Mouse (Mus musculus) heart, embryonic 13.5 days (tissue): ENCODE results near the gene Kmt5b. TPM values are rescaled to one million over a fixed set of nuclear protein-coding genes. Genes with fewer than 3 reads are reported as not detected.

Source experiments
- ATAC-seq: fragments of 200-750 bp; cut with Nextera tagmentation; 2 replicates; pipeline ENCODE4 v1.8.0; 2017; ENCODE audit warnings: moderate TSS enrichment; ENCODE audit not compliant: insufficient number of reproducible peaks, low FRiP score, low TSS enrichment; ENCODE audit errors: extremely low read depth
- H3K27ac ChIP-seq: fragments of 300-500 bp; sonication (generic); replicated peaks from 2 replicates; pipeline ENCODE4 v1.5.1; 2015; ENCODE audit warnings: moderate library complexity, mild to moderate bottlenecking, inconsistent platforms
- H3K27me3 ChIP-seq: fragments of 300-500 bp; sonication (generic); replicated peaks from 2 replicates; pipeline ENCODE4 v1.6.1; 2015; ENCODE audit warnings: mild to moderate bottlenecking, inconsistent platforms
- H3K36me3 ChIP-seq: fragments of 300-500 bp; sonication (generic); 2 replicates; pipeline ENCODE4 v1.6.1; 2015; ENCODE audit warnings: mild to moderate bottlenecking, inconsistent platforms
- H3K4me1 ChIP-seq: fragments of 300-500 bp; sonication (generic); 2 replicates; pipeline ENCODE4 v1.6.1; 2015; ENCODE audit warnings: inconsistent platforms
- H3K4me2 ChIP-seq: fragments of 300-500 bp; sonication (generic); 2 replicates; pipeline ENCODE4 v1.6.1; 2015; ENCODE audit warnings: inconsistent platforms, mild to moderate bottlenecking, moderate library complexity
- H3K4me3 ChIP-seq: fragments of 300-500 bp; sonication (generic); 2 replicates; pipeline ENCODE4 v1.5.1; 2015; ENCODE audit warnings: moderate library complexity, mild to moderate bottlenecking, inconsistent platforms
- H3K9ac ChIP-seq: fragments of 300-500 bp; sonication (generic); 2 replicates; pipeline ENCODE4 v1.6.1; 2015; ENCODE audit warnings: inconsistent platforms, mild to moderate bottlenecking, moderate library complexity
- H3K9me3 ChIP-seq: fragments of 300-500 bp; sonication (generic); 2 replicates; pipeline ENCODE4 v1.6.1; 2016; ENCODE audit warnings: inconsistent platforms
- WGBS: fragments of 180-500 bp; shearing (Covaris S2); methylation state at CpG from one replicate; pipeline ENCODE4 v1.1.7; 2015; ENCODE audit warnings: mixed read lengths; 5-methylcytosine and 5-hydroxymethylcytosine counted together
- polyA plus RNA-seq: library from polyadenylated mRNA; unstranded; fragments of >200 nt; fragmentation: Nextera tagmentation; extraction: Ambion mirVana; gene quantifications from 2 replicates; pipeline ENCODE4 v1.2.1, GENCODE M21; 2015

Gene Kmt5b
- polyA plus RNA-seq, 1 experiment from 2014 or later = 17.9 TPM

- peaks cover 14% of the 10 kb centered on the region for H3K4me1 ChIP-seq
- WGBS = 81% methylated on average over 1 of the region's 1 CpGs
- H3K27ac ChIP-seq = no peak overlapping the region
- no peaks in the 10 kb centered on the region for H3K36me3 ChIP-seq
- no peak overlapping the region for H3K4me3 ChIP-seq
- H3K9me3 ChIP-seq = no peaks in the 10 kb centered on the region
- H3K4me2 ChIP-seq = no peak overlapping the region
- no peak overlapping the region for H3K9ac ChIP-seq
- H3K27me3 ChIP-seq = no peaks in the 10 kb centered on the region
- no peak for ATAC-seq
Measured at GRCm38 (mm10) chr19:3844836-3845235, 77.6 kb downstream of the Kmt5b start.

- H3K27ac ChIP-seq = no peak overlapping the region
- H3K4me1 ChIP-seq = peaks cover 15% of the 10 kb centered on the region
- H3K4me3 ChIP-seq = no peak overlapping the region
- no peak for ATAC-seq
- H3K36me3 ChIP-seq = no peaks in the 10 kb centered on the region
- WGBS = 85% methylated on average over 11 of the region's 11 CpGs
- no peak overlapping the region for H3K9ac ChIP-seq
- H3K27me3 ChIP-seq = no peaks in the 10 kb centered on the region
- no peak overlapping the region for H3K4me2 ChIP-seq
- H3K9me3 ChIP-seq = no peaks in the 10 kb centered on the region
Measured at GRCm38 (mm10) chr19:3845339-3845738, 78.1 kb downstream of the Kmt5b start.

GRCm38 (mm10) chr19:3845803-3846406 is 78.7 kb downstream of the Kmt5b start:
- H3K4me1 ChIP-seq = peaks cover 16% of the 10 kb centered on the region
- 76% methylated on average over 1 of the region's 1 CpGs for WGBS
- no peaks in the 10 kb centered on the region for H3K9me3 ChIP-seq
- H3K36me3 ChIP-seq = no peaks in the 10 kb centered on the region
- no peaks in the 10 kb centered on the region for H3K27me3 ChIP-seq
- no peak overlapping the region for H3K9ac ChIP-seq
- no peak for ATAC-seq
- H3K4me3 ChIP-seq = no peak overlapping the region
- H3K27ac ChIP-seq = no peak overlapping the region
- no peak overlapping the region for H3K4me2 ChIP-seq

DNA sequence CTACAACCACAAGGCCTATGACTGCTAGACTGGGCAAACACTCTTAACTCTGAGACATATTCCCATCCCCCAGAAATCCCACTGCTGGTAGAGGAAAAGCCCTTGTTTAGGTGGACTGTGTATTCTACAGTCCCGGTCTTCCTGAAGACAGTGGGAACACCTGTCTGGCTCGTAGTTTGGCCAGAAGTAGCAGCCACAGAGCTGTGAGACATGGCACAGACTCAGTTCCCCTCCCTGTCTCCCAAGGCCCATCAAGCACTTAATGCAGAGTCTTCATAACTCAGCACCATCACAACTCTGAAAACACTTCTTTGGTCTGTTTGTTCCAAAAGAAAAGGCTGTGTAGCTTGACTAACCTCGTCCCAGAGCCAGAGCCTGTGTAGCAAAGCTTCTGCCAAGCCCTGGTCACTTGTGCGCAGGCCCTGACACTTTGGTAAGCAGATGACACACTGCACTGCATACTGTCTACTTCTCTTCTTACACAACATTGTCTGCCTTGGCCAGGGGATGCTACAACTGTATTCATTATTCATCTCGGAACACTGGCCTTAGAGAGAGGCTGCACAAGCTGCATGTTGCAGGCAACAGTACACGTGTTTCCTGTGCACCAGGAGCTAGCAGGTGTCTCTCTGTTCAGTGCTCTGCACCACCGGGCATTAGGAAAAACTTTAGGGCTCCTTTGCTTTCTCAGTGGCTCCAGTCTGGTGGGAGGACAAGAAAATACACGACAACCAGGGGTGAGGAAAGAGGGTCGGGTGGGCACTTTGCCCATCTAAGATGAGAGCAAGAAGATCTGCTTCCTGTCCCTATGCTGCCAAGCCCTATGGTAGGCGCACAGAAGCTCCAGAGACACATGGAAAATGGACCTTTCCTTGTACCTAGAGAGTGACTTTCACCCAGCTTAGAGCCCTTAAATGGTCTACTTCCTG is 79.7 kb downstream of the Kmt5b start:
- Histone ChIP-seq H3K27ac (no peak overlapping the region), H3K9me3 (no peaks in the 10 kb centered on the region), H3K27me3 (no peaks in the 10 kb centered on the region), H3K4me2 (no peak overlapping the region), H3K4me1 (peaks cover 20% of the 10 kb centered on the region), H3K9ac (no peak overlapping the region), H3K4me3 (no peak overlapping the region), H3K36me3 (no peaks in the 10 kb centered on the region)
- no peak for ATAC-seq
- WGBS = 72% methylated on average over 10 of the region's 10 CpGs

- no peak for ATAC-seq
- Histone ChIP-seq H3K36me3 (no peaks in the 10 kb centered on the region), H3K27me3 (no peaks in the 10 kb centered on the region), H3K9me3 (no peaks in the 10 kb centered on the region), H3K4me1 (peaks cover 19% of the 10 kb centered on the region), H3K4me2 (no peak overlapping the region), H3K9ac (no peak overlapping the region), H3K27ac (no peak overlapping the region), H3K4me3 (no peak overlapping the region)
- 81% methylated on average over 5 of the region's 5 CpGs for WGBS
Measured at GRCm38 (mm10) chr19:3847711-3848110, 80.5 kb downstream of the Kmt5b start.

- 88% methylated on average over 7 of the region's 7 CpGs for WGBS
- Histone ChIP-seq H3K27ac (no peak overlapping the region), H3K36me3 (no peaks in the 10 kb centered on the region), H3K4me3 (no peak overlapping the region), H3K27me3 (no peaks in the 10 kb centered on the region), H3K4me1 (peaks cover 22% of the 10 kb centered on the region), H3K9me3 (no peaks in the 10 kb centered on the region), H3K4me2 (no peak overlapping the region), H3K9ac (no peak overlapping the region)
- ATAC-seq = no peak
Measured at GRCm38 (mm10) chr19:3848207-3848808, 81.1 kb downstream of the Kmt5b start.

GRCm38 (mm10) chr19:3849251-3849650 is 82.0 kb downstream of the Kmt5b start:
- Histone ChIP-seq H3K4me2 (no peak overlapping the region), H3K4me3 (no peak overlapping the region), H3K4me1 (peaks cover 31% of the 10 kb centered on the region), H3K27ac (no peak overlapping the region), H3K9me3 (no peaks in the 10 kb centered on the region), H3K9ac (no peak overlapping the region), H3K36me3 (no peaks in the 10 kb centered on the region), H3K27me3 (no peaks in the 10 kb centered on the region)
- no peak for ATAC-seq
- 75% methylated on average over 2 of the region's 2 CpGs for WGBS

DNA sequence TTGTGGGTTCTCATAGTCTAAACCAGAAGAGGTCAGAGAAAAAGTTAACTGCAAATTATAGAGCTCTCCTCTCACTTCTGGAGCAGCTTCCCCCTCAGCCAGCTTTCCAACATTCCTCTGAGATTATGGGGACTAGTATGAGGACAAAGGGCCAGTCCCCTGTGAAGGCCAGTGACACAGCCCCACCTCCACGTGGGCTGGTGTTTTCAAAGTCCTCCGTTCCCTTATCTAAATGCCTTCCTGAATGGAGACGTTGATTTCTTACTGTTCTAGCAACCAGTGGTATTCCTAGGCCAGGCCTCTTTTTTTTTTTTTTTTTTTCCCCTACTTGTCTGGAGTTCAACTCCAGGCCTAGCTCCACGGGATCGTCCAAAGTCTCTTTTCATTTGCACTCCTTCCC is 82.9 kb downstream of the Kmt5b start:
- no peak overlapping the region for H3K9ac ChIP-seq
- ATAC-seq = no peak
- H3K36me3 ChIP-seq = no peaks in the 10 kb centered on the region
- no peaks in the 10 kb centered on the region for H3K9me3 ChIP-seq
- peaks cover 35% of the 10 kb centered on the region for H3K4me1 ChIP-seq
- no peaks in the 10 kb centered on the region for H3K27me3 ChIP-seq
- no peak overlapping the region for H3K4me2 ChIP-seq
- H3K4me3 ChIP-seq = no peak overlapping the region
- H3K27ac ChIP-seq = 0 out of 2 replicates have a peak overlapping the region, but pooled peaks have one; percentile 64
- WGBS = 31% methylated on average over 5 of the region's 5 CpGs

- 5% methylated on average over 19 of the region's 19 CpGs for WGBS
- Histone ChIP-seq H3K9me3 (no peaks in the 10 kb centered on the region), H3K36me3 (no peaks in the 10 kb centered on the region), H3K9ac (peak overlapping the region; percentile 72), H3K27me3 (no peaks in the 10 kb centered on the region), H3K27ac (peak overlapping the region; percentile 64), H3K4me2 (peak overlapping the region; percentile 85), H3K4me3 (peak overlapping the region; percentile 89), H3K4me1 (peaks cover 44% of the 10 kb centered on the region)
- no peak for ATAC-seq
Measured at GRCm38 (mm10) chr19:3850847-3851469, 83.7 kb downstream of the Kmt5b start.

- Histone ChIP-seq H3K4me3 (peak within 1 kb of the TSS; percentile 89), H3K4me1 (peaks cover 46% of the 10 kb centered on the region), H3K4me2 (peak within 1 kb of the TSS; percentile 85), H3K36me3 (no peaks in the 10 kb centered on the region), H3K27ac (peak within 1 kb of the TSS; percentile 97), H3K9me3 (no peaks in the 10 kb centered on the region), H3K27me3 (no peaks in the 10 kb centered on the region), H3K9ac (peak within 1 kb of the TSS; percentile 93)
- under 1% methylated on average over 54 of the region's 54 CpGs for WGBS
- ATAC-seq = peak; percentile 88
Measured at GRCm38 (mm10) chr19:3851502-3851962, 84.3 kb downstream of the Kmt5b start, which contains the start of gene Chka. TSS of gene Chka (plus strand) at chr19:3851773.
